Mouse (Mus musculus): Measurements from ENCODE around the gene Plk1. TPM values are rescaled to one million over a fixed set of nuclear protein-coding genes. Genes with fewer than 3 reads are reported as not detected.

Gene Plk1
- polyA plus RNA-seq (2015; fragmentation: Nextera tagmentation; extraction: Ambion mirVana): 150 and 157 TPM in 2 replicates

DNA sequence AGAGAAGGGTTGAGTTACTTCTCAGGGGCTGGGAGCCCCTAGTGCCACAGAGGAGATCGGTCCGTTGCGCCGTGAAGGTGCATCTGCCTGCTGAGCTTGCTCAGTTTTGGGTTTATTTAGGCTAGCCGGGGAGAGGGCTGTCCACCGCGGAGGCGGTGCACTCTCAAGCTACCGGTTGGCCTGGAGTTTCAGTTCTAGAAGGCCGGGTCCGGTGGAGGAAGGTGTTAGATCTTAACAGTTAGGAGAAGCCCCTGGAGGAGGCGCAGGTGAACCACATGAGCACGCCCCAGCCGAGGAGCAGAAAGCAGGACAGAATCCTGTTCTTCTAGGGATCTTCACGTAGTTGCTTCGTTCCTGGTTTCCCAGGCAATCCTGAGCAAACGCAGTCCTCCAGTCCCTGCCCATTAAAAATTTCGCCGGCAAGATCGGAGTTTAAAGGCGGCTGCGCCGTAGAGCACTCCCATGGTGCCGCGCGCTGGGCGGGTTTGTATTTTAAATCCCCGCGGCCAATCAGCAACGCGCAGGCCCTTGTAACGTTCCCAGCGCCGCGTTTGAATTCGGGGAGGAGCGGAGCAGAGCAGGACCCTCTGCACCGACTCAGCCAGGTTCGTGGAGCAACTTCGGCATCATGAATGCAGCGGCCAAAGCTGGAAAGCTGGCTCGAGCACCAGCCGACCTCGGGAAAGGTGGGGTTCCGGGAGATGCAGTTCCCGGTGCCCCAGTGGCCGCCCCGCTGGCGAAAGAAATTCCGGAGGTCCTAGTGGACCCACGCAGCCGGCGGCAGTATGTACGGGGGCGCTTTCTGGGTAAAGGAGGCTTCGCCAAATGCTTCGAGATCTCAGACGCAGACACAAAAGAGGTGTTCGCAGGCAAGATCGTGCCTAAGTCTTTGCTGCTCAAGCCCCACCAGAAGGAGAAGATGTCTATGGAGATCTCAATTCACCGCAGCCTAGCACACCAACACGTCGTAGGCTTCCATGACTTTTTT is at the start of gene Plk1:
Plk1 (plus strand) TSS at position 525 of the 988 bp plus-strand sequence.
- H3K4me3 ChIP-seq (ENCODE audit: low read length): peak within 1 kb of the TSS; percentile 91
- peak within 1 kb of the TSS; percentile 95 for H3K27ac ChIP-seq (ENCODE audit: low read length)
- H3K4me2 ChIP-seq (replicated peaks; ENCODE audit: low read depth, low read length): peak within 1 kb of the TSS; percentile 92
- no peaks in the 10 kb centered on the region for H3K27me3 ChIP-seq (ENCODE audit: insufficient read depth, low read length)
- H3K9me3 ChIP-seq (ENCODE audit: low read length): no peaks in the 10 kb centered on the region
- peak; percentile 94 for ATAC-seq (ENCODE audit: low FRiP score, low TSS enrichment)
- peak within 1 kb of the TSS; percentile 84 for H3K9ac ChIP-seq (replicated peaks; ENCODE audit: low read length)
- peaks cover 26% of the 10 kb centered on the region for H3K36me3 ChIP-seq (ENCODE audit: insufficient read depth, low read length)
- under 1% methylated on average over 63 of the region's 63 CpGs for WGBS
- H3K4me1 ChIP-seq (ENCODE audit: insufficient read depth, low read length): peaks cover 31% of the 10 kb centered on the region

DNA sequence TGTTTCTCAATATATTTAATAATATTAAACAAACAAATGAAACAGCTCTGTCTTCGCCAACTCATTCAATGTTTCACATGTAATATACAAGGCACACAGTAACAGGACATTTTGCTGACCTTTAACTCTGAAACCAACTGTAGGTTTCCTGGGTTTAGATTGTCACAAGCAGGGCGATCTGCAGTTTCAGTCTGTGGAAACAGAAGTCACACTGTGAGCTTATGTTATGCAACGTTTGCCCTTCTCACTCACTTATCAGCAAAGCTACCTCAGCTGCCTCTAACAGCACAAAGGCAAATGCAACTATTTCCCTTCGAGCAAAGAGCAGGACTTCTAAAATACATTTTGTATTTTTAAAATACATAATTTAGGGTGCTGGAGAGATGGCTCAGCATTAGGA is 35.7 kb upstream of the Plk1 start:
- no peak overlapping the region for H3K27ac ChIP-seq (ENCODE audit: low read length)
- WGBS: 85% methylated on average over 4 of the region's 4 CpGs
- H3K4me3 ChIP-seq (ENCODE audit: low read length): no peak overlapping the region
- H3K36me3 ChIP-seq (ENCODE audit: insufficient read depth, low read length): peaks cover 43% of the 10 kb centered on the region
- H3K4me1 ChIP-seq (ENCODE audit: insufficient read depth, low read length): no peaks in the 10 kb centered on the region
- no peaks in the 10 kb centered on the region for H3K27me3 ChIP-seq (ENCODE audit: insufficient read depth, low read length)
- no peak overlapping the region for H3K9ac ChIP-seq (replicated peaks; ENCODE audit: low read length)
- no peak overlapping the region for H3K4me2 ChIP-seq (replicated peaks; ENCODE audit: low read depth, low read length)
- no peak for ATAC-seq (ENCODE audit: low FRiP score, low TSS enrichment)
- H3K9me3 ChIP-seq (ENCODE audit: low read length): no peaks in the 10 kb centered on the region

DNA sequence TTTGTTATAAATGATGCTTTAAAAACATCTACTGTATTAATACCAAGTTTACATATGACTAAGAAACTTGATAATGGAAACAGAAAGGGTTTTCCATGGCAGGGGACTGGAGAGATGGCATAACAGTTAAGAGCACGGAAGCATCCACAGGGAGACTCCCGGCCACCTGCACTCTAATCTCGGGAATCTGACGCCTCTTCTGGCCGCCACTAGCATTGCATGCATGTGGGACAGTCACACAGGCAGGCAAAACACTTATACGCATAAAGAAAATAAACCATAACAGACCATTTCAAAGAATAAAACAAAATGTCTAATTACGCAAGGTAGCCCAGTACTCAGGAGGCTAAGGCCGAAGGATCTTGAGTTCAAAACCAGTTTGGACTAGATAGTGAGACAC is 33.6 kb upstream of the Plk1 start:
- ATAC-seq (ENCODE audit: low FRiP score, low TSS enrichment): no peak
- peaks cover 40% of the 10 kb centered on the region for H3K36me3 ChIP-seq (ENCODE audit: insufficient read depth, low read length)

DNA sequence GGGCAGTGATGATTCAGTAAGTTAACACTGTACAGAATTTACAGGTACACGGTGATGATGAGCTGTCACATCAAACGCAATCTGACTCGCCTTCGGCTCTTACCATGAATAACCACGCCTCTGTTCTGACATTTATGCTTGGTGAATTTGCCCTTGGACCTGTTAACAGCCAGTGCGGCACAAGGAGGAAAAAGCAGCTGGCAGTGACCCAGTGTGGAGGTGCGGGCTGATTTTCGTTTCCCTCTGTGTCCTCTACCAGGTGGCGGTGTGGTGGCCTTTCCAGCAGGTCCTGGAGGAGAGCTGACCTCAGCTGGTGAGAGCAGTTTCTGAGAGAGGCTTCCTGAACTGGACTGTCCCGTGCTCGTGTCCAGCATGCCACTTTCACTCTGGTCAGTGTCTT is 32.3 kb upstream of the Plk1 start:
- Histone ChIP-seq H3K9me3 (ENCODE audit: low read length) (no peaks in the 10 kb centered on the region), H3K4me2 (replicated peaks; ENCODE audit: low read depth, low read length) (no peak overlapping the region), H3K27ac (ENCODE audit: low read length) (no peak overlapping the region), H3K4me3 (ENCODE audit: low read length) (no peak overlapping the region), H3K9ac (replicated peaks; ENCODE audit: low read length) (no peak overlapping the region), H3K4me1 (ENCODE audit: insufficient read depth, low read length) (peaks cover 4% of the 10 kb centered on the region; the same call in 1 of the 2 replicates), H3K27me3 (ENCODE audit: insufficient read depth, low read length) (no peaks in the 10 kb centered on the region), H3K36me3 (ENCODE audit: insufficient read depth, low read length) (peaks cover 34% of the 10 kb centered on the region)
- no peak for ATAC-seq (ENCODE audit: low FRiP score, low TSS enrichment)
- WGBS: 94% methylated on average over 11 of the region's 11 CpGs

More for the DNA sequence above, 33.6 kb upstream of the Plk1 start:
- H3K4me2 ChIP-seq (replicated peaks; ENCODE audit: low read depth, low read length): no peak overlapping the region
- WGBS: 83% methylated on average over 8 of the region's 8 CpGs
- H3K4me3 ChIP-seq (ENCODE audit: low read length): no peak overlapping the region
- no peak overlapping the region for H3K9ac ChIP-seq (replicated peaks; ENCODE audit: low read length)
- no peaks in the 10 kb centered on the region for H3K4me1 ChIP-seq (ENCODE audit: insufficient read depth, low read length)
- H3K9me3 ChIP-seq (ENCODE audit: low read length): no peaks in the 10 kb centered on the region
- no peak overlapping the region for H3K27ac ChIP-seq (ENCODE audit: low read length)
- H3K27me3 ChIP-seq (ENCODE audit: insufficient read depth, low read length): no peaks in the 10 kb centered on the region

DNA sequence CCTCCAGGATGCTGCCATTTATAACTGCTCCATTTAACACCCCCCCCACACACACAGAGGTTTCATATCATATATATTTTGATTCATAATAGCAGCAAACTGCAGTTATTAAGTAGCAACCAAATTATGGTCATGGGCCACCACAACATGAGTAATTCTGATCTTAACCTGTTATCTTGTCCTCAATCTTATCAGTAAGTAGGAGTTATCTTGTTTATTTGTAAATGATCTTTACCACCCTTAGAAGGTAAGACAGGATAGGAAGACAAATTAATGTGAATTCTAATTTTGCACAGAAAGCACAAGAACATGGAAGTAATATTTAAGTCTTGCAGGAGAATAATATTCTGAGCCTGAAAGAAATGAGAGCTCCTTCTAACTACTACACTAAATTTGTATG is 27.4 kb upstream of the Plk1 start:
- Histone ChIP-seq H3K4me1 (ENCODE audit: insufficient read depth, low read length) (peaks cover 12% of the 10 kb centered on the region), H3K9ac (replicated peaks; ENCODE audit: low read length) (peak overlapping the region; percentile 93), H3K4me3 (ENCODE audit: low read length) (peak overlapping the region; percentile 83), H3K9me3 (ENCODE audit: low read length) (no peaks in the 10 kb centered on the region), H3K27ac (ENCODE audit: low read length) (no peak overlapping the region), H3K27me3 (ENCODE audit: insufficient read depth, low read length) (no peaks in the 10 kb centered on the region), H3K4me2 (replicated peaks; ENCODE audit: low read depth, low read length) (peak overlapping the region; percentile 83), H3K36me3 (ENCODE audit: insufficient read depth, low read length) (peaks cover 23% of the 10 kb centered on the region)
- ATAC-seq (ENCODE audit: low FRiP score, low TSS enrichment): no peak

DNA sequence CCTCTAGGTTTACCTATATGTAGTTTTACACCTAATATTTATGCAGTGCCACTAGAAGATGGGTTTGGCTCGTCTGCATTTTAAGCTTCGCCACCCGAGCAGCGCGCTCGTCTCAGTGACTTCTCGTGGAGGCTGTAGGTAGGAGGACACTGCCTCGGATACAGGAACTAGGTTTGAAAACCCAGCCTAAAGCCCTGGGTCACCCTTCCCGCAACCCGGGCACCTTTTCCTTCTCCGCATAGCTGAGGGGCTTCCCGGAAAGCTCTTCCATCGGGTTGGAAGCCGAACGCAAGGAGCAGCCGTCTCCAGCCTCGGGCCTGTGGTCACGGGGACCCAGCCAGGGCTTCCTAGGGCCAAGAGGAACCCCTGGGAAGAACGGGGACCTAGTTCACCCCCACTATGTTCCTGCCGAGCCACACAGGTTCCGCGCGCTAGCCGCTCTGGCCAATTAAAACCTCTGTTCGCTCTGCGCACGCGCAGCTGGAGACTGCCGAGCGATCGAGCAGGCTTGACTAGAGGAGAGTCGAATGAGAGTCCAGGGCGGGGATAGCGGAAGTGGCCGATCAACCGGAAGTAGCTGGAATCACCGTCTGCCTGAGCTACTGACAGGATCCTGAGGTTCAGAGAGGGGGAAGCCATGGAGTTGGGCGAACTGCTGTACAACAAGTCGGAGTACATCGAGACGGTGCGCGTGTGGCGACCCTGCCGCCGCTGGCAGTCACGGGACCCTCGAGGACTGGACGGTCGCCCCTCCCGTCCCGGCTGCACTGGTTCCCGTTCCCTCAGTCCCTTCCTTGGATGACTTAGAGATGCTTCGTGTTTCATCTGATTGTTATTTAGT is 26.5 kb upstream of the Plk1 start, which contains the start of the genes Palb2 and Dctn5:
Palb2 (minus strand) TSS at position 489 of the 841 bp plus-strand sequence.
Dctn5 (plus strand) TSS at position 545 of the 841 bp plus-strand sequence.
- H3K9me3 ChIP-seq (ENCODE audit: low read length): no peaks in the 10 kb centered on the region
- peak within 1 kb of the TSS; percentile 93 for H3K9ac ChIP-seq (replicated peaks; ENCODE audit: low read length)
- H3K4me1 ChIP-seq (ENCODE audit: insufficient read depth, low read length): peaks cover 12% of the 10 kb centered on the region
- peak within 1 kb of the TSS; percentile 83 for H3K4me2 ChIP-seq (replicated peaks; ENCODE audit: low read depth, low read length)
- H3K27me3 ChIP-seq (ENCODE audit: insufficient read depth, low read length): no peaks in the 10 kb centered on the region
- peak; percentile 99 for ATAC-seq (ENCODE audit: low FRiP score, low TSS enrichment)
- under 1% methylated on average over 54 of the region's 54 CpGs for WGBS
- H3K27ac ChIP-seq (ENCODE audit: low read length): peak within 1 kb of the TSS; percentile 66
- H3K36me3 ChIP-seq (ENCODE audit: insufficient read depth, low read length): peaks cover 20% of the 10 kb centered on the region
- peak within 1 kb of the TSS; percentile 83 for H3K4me3 ChIP-seq (ENCODE audit: low read length)

DNA sequence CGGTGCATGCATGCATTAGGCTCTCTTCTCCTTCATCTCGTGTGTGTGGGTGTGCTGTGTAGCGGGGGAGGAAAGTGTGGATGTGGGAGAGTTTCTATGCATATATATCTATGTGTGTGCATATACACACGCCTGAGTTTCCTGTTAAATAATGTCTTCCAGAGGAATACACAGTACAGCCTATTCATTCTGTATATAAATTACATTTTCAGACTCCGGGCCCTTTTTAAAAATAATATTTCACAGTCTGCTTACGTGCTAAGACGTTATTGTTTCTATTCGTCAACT is 26.0 kb upstream of the Plk1 start:
- H3K27ac ChIP-seq (ENCODE audit: low read length): peak overlapping the region; percentile 66
- H3K9me3 ChIP-seq (ENCODE audit: low read length): no peaks in the 10 kb centered on the region
- peak overlapping the region; percentile 93 for H3K9ac ChIP-seq (replicated peaks; ENCODE audit: low read length)
- H3K27me3 ChIP-seq (ENCODE audit: insufficient read depth, low read length): no peaks in the 10 kb centered on the region
- WGBS: 18% methylated on average over 8 of the region's 8 CpGs
- peaks cover 20% of the 10 kb centered on the region for H3K36me3 ChIP-seq (ENCODE audit: insufficient read depth, low read length)
- no peak for ATAC-seq (ENCODE audit: low FRiP score, low TSS enrichment)
- peak overlapping the region; percentile 63 for H3K4me2 ChIP-seq (replicated peaks; ENCODE audit: low read depth, low read length)
- H3K4me1 ChIP-seq (ENCODE audit: insufficient read depth, low read length): peaks cover 12% of the 10 kb centered on the region
- peak overlapping the region; percentile 83 for H3K4me3 ChIP-seq (ENCODE audit: low read length)

DNA sequence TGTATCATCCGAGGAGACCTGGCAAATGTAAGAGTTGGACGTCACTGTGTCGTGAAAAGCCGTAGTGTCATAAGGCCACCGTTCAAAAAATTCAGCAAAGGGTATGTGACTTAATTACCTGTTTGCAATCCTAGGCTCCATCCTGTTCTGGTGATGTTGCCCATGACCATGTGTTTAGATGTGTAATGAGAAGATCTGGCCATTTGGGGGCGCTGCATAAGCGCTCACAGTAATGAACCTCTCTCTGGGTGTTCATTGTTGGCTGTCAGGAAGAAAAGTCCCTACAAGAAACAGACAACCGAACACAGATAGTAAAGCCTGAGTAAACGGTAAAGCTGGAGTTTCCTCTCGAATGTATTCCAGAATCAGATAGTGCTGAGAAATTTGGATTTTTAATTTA is 24.2 kb upstream of the Plk1 start:
- H3K9me3 ChIP-seq (ENCODE audit: low read length): no peaks in the 10 kb centered on the region
- H3K9ac ChIP-seq (replicated peaks; ENCODE audit: low read length): no peak overlapping the region
- peaks cover 12% of the 10 kb centered on the region for H3K4me1 ChIP-seq (ENCODE audit: insufficient read depth, low read length)
- no peak overlapping the region for H3K4me3 ChIP-seq (ENCODE audit: low read length)
- no peak for ATAC-seq (ENCODE audit: low FRiP score, low TSS enrichment)
- no peak overlapping the region for H3K4me2 ChIP-seq (replicated peaks; ENCODE audit: low read depth, low read length)
- H3K27ac ChIP-seq (ENCODE audit: low read length): no peak overlapping the region
- no peaks in the 10 kb centered on the region for H3K27me3 ChIP-seq (ENCODE audit: insufficient read depth, low read length)
- peaks cover 38% of the 10 kb centered on the region for H3K36me3 ChIP-seq (ENCODE audit: insufficient read depth, low read length)
- WGBS: 75% methylated on average over 10 of the region's 10 CpGs

DNA sequence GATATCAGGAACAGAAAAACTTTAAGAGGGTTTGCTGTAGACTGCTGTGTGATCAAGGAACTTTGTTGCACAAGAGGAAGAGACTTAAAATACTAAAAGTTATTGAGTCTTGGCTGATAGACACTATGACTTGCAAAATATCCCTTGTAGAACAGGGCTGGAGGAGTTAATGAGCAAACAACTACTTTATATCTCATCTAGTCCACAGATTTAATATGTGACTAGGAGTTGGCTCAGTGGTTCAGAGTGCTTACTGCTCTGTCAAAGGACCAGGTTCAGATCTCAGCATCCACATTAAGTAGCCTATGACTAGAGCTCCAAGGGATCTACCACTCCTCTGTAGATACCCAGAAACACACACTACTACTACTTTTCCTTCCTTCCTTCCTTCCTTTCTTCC is 22.2 kb upstream of the Plk1 start:
- no peak overlapping the region for H3K27ac ChIP-seq (ENCODE audit: low read length)
- peaks cover 8% of the 10 kb centered on the region for H3K4me1 ChIP-seq (ENCODE audit: insufficient read depth, low read length)
- H3K9ac ChIP-seq (replicated peaks; ENCODE audit: low read length): no peak overlapping the region
- peaks cover 56% of the 10 kb centered on the region for H3K36me3 ChIP-seq (ENCODE audit: insufficient read depth, low read length)
- no peak overlapping the region for H3K4me2 ChIP-seq (replicated peaks; ENCODE audit: low read depth, low read length)
- H3K27me3 ChIP-seq (ENCODE audit: insufficient read depth, low read length): no peaks in the 10 kb centered on the region
- ATAC-seq (ENCODE audit: low FRiP score, low TSS enrichment): no peak
- H3K9me3 ChIP-seq (ENCODE audit: low read length): no peaks in the 10 kb centered on the region
- H3K4me3 ChIP-seq (ENCODE audit: low read length): no peak overlapping the region
